Mouse (Mus musculus): Measurements from ENCODE around the gene Ccer2.

Ccer2 gene

GRCm38 (mm10) chr7:28756079-28756478 lies at the start of gene Ccer2:
Gene Ccer2, plus strand, starts transcription at chr7:28756174.
- no peak for DNase-seq

- no peak for DNase-seq
These were observed 46.5 kb upstream of the Ccer2 start for GRCm38 (mm10) chr7:28709454-28709853.

GRCm38 (mm10) chr7:28710962-28711361 lies 45.0 kb upstream of the Ccer2 start:
- DNase-seq, result no peak

GRCm38 (mm10) chr7:28714667-28715066 lies 41.3 kb upstream of the Ccer2 start:
- DNase-seq, result no peak

- DNase-seq, result no peak
These were observed 40.4 kb upstream of the Ccer2 start for GRCm38 (mm10) chr7:28715598-28715997.

GRCm38 (mm10) chr7:28716590-28717281 lies 39.2 kb upstream of the Ccer2 start, which contains the start of gene Fbxo17:
Gene Fbxo17, plus strand, starts transcription at chr7:28716804.
- DNase-seq, result peak; percentile 60 to 68

- DNase-seq, result no peak
These were observed 38.2 kb upstream of the Ccer2 start for GRCm38 (mm10) chr7:28717726-28718125.

- DNase-seq, result no peak
These were observed 36.8 kb upstream of the Ccer2 start for GRCm38 (mm10) chr7:28719159-28719558.

- no peak for DNase-seq
These were observed 36.3 kb upstream of the Ccer2 start for GRCm38 (mm10) chr7:28719650-28720049.

- no peak for DNase-seq
These were observed 35.0 kb upstream of the Ccer2 start for GRCm38 (mm10) chr7:28720753-28721537.

GRCm38 (mm10) chr7:28722079-28722478 lies 33.9 kb upstream of the Ccer2 start:
- no peak for DNase-seq

GRCm38 (mm10) chr7:28724613-28725012 lies 31.4 kb upstream of the Ccer2 start:
- no peak for DNase-seq

- DNase-seq, result peak; percentile 87 to 88
These were observed 29.4 kb upstream of the Ccer2 start for GRCm38 (mm10) chr7:28726600-28726999.

GRCm38 (mm10) chr7:28727649-28728340 lies 28.2 kb upstream of the Ccer2 start:
- DNase-seq, result peak in 1 of 2 experiments; percentile 26

GRCm38 (mm10) chr7:28732341-28733142 lies 23.4 kb upstream of the Ccer2 start:
- DNase-seq, result peak; percentile 68 to 81

- DNase-seq, result no peak
These were observed 22.8 kb upstream of the Ccer2 start for GRCm38 (mm10) chr7:28733211-28733610.

GRCm38 (mm10) chr7:28735701-28736100 lies 20.3 kb upstream of the Ccer2 start:
- DNase-seq, result no peak

GRCm38 (mm10) chr7:28739829-28740228 lies 16.1 kb upstream of the Ccer2 start:
- no peak for DNase-seq

- no peak for DNase-seq
These were observed 15.0 kb upstream of the Ccer2 start for GRCm38 (mm10) chr7:28740949-28741348.

GRCm38 (mm10) chr7:28741368-28741708 lies 14.6 kb upstream of the Ccer2 start:
- no peak for DNase-seq

GRCm38 (mm10) chr7:28741709-28742438 lies 14.1 kb upstream of the Ccer2 start, which contains the start of the genes Mrps12 and Sars2:
Gene Mrps12, minus strand, starts transcription at chr7:28741820.
Gene Sars2, plus strand, starts transcription at chr7:28741992.
- DNase-seq, result peak; percentile 97 to 98

GRCm38 (mm10) chr7:28749935-28750334 lies 6.0 kb upstream of the Ccer2 start:
- DNase-seq, result no peak

Data from cerebellum, adult 18-20 months (tissue).